Mouse (Mus musculus) T-helper 17 cell (primary cell): ENCODE measurements at regions not wholly inside any gene's neighbourhood (a gene's known extent, or its start where the extent isn't known, plus 50 kb on each side); places are given as distances from the start of the nearest gene placed in this dataset.
"Not testable (repeated sequence)": the region's sequence is repeated elsewhere in the genome, so short reads cannot be mapped to it uniquely, and the experiment has no call there.

Experiments used
- in situ Hi-C, 2 experiments: fragments of 300-600 bp; cut with MboI, MseI; formaldehyde crosslinking; loops; 1 replicate in 1 of 2; 2 replicates in 1 of 2; pipeline ENCODE4 v1.15.1; 2025; ENCODE audit warnings: high pct_unique_total_duplicates in 2 of 2

GRCm38 (mm10) chr12:47871738-47872137 is 1053.0 kb upstream of the Nova1 start:
- in situ Hi-C loops, result not testable (repeated sequence)

GRCm38 (mm10) chr12:47833793-47834192 is 1015.1 kb upstream of the Nova1 start:
- in situ Hi-C loops, result loop anchor here in 1 of 2 experiments (10.0 kb wide), 1 partner anchor 209 kb away; no protein-coding TSS in a partner anchor
